Mouse (Mus musculus): ENCODE data around the gene Serpinb1a.

Gene Serpinb1a

DNA sequence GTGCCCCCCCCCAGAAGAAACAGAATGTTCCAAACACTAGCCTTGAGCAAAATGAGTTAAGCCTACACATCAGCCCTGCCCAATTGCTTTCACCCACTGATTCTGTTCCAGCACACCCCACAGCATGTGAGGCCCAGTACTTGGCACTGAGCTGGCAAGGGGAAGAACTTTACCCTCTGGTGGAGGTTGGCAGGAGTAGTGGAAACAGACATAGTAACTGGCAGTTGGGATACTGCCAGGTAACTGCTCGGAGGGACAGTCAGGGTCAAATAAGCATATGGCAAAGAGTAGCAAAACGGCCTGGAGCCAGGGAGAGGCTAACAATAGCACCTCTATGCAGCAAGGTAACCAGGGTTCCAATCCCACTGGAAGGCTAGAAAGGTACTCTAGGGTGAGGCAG is 56.4 kb downstream of the Serpinb1a start:
- no peak for DNase-seq
